Mouse (Mus musculus) embryo, embryonic 11 days (tissue): ENCODE data around the gene Gm10644.

Experiments used
- DNase-seq: peaks from one replicate; pipeline ENCODE4 v3.0.0-alpha.2; 2015

Gene Gm10644

DNA sequence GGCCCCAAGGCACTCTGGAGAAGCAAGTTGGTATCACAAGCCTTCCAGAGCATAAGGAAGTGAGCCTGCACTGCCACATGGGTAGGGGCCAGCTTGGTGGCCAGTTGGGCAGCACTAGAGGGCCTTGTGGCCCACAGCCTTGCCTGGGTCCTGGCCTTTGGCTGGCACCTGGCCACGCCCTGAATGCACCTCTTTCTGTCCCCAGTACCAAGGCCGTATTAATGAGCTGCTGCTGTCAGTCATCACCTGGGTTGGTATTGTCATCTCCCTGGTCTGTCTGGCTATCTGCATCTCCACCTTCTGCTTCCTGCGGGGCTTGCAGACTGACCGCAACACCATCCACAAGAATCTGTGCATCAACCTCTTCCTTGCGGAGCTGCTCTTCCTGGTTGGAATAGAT lies 20.8 kb downstream of the Gm10644 start:
- no peak for DNase-seq

DNA sequence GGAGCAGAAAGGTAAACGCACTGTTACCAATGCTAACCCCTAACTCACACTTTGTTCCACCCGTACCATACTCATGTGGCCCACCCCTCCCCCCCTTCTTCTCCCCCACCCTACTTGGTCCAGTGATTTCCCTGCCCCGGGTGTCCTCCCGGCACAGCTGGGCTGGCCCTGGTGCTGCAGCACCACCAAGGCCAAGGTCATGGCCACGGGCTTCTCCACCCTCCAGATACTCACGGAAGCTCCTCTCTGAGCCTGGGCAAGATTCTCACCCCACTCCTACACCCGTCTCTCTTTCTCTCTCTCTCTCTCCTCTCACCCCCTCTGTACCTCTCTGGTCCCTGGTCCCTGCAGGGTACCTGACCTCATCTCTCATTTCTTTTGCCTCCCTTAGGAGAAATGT lies 28.7 kb downstream of the Gm10644 start:
- no peak for DNase-seq

DNA sequence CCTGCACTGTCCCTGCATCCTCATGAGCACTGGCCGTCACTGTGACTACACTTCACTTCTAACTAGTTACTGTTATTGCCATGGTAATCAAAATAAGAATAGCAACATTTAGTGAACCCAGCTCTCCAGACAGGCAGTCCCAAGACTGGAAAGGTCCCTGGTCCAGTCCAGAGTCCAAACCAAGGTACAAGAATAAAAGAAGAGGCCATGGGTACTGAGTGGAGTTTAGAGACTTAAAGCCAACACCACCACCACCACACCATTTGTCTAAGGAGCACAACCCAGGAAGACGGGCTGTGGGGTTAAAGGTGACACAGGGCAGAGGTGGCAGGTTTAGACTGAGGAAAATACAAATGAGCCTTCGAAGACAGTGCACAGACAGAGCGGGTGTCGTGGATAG lies 30.4 kb downstream of the Gm10644 start:
- DNase-seq: no peak

DNA sequence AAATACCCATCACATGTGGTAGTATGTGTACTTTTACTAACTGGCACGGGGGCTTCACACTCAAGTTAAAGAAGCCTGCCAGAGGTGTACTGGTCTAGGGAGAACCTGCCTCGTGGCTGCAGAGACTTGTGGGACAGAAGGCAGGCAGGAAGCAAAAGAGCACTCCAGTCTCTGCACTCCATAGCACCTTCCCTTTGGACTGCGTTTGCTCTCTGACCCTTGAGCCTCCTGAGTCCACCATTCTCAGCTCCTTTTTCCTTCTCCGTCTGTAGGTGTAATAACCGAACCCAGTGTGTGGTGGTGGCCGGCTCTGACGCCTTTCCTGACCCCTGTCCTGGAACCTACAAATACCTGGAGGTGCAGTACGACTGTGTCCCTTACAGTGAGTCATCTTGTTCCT lies 32.3 kb downstream of the Gm10644 start:
- DNase-seq: no peak

DNA sequence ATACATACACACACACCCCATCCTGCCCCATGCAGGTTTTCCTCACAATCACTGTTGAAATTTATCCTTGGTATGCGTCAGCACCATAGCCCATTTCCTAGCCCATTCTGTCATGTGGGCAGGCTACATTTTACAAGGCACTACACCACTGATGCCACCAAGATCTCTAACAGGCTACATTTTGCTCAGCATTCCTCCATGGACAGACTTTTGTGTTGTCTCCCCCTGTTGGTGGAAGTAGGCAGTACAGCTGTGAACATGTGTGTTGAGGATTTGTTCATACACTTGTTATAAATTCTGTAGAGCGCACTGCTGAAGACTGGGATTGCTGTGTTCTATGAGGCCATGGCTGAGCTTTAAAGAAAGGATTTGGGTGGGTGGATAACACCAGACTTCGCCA lies 33.4 kb downstream of the Gm10644 start:
- peak; percentile 79 for DNase-seq

DNA sequence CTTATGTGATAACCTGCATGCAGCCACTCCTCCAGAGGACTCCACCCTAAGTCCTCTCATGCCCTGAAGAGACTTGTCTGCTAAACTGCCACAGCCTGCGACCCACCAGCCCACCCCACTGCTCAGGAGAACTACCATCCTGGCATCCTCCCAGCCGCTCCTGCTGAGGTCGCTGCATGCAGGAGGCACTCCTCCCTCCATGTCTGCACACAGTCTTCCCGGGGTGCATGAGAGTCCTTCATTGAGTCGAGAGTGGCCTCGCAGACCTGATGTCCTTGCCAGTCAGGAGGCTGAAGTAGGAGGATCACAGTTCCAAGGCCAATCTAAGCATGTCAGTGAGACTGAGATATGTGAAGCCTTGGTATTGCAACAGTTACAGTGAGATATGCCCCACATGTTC lies 37.4 kb downstream of the Gm10644 start:
- DNase-seq: no peak

DNA sequence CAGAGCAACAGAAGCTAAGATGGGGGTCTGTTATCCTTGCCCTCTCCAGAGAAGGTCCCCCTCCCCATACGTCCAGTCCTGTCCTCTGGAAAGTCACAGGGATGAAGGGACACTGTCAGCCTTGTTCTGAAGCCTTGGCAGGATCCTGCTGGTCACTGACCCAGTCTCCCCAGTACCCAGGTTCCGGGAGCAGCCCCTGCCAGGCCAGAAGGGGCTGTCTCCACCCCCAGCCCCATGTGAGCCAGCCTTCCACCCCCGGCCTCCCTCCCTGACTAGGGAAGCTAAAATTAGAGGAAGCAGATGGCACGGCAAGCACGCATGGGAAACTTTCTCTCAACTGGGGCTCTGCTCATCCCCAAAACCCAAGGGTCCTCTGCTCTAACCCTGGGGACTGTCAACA lies 39.0 kb downstream of the Gm10644 start:
- no peak for DNase-seq

DNA sequence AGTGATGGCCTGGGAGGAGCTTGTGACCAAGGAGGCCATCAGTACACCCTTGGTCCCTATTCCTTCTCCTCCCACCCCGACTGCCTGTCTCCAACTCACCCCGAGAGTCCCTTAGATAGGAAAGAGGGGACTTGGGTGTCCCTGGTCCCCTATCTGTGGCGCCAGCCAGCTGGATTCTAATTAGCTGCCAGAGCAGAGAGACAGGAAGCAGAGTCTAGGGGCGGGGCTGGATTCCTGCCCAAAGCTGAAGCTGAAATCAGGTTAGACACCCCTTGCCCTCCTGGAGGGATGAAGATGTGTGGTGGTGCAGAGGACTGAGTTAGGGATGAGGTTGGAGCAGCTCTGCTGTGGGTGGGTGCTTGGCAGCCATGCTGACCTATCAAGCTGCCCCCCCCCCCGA lies 40.1 kb downstream of the Gm10644 start:
- no peak for DNase-seq

DNA sequence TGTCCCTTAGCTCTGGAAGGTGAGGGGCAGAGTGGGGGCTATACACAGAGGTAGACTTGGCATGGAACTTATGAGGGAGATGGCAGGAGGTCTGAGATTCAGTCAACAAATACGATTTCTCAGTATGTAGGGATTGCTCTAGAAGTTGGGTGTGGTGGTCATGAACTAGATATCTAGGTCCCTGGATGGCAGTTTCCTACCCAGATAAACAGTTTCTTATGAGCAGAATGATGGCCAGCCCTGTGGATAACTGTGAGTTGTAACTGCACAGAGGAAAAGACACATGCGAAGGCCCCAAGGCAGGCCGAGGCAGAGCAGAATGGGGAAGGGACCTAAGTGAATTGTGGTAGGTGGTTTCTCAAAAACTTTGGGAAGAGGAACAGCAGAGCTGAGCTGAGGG lies 40.8 kb downstream of the Gm10644 start:
- no peak for DNase-seq

DNA sequence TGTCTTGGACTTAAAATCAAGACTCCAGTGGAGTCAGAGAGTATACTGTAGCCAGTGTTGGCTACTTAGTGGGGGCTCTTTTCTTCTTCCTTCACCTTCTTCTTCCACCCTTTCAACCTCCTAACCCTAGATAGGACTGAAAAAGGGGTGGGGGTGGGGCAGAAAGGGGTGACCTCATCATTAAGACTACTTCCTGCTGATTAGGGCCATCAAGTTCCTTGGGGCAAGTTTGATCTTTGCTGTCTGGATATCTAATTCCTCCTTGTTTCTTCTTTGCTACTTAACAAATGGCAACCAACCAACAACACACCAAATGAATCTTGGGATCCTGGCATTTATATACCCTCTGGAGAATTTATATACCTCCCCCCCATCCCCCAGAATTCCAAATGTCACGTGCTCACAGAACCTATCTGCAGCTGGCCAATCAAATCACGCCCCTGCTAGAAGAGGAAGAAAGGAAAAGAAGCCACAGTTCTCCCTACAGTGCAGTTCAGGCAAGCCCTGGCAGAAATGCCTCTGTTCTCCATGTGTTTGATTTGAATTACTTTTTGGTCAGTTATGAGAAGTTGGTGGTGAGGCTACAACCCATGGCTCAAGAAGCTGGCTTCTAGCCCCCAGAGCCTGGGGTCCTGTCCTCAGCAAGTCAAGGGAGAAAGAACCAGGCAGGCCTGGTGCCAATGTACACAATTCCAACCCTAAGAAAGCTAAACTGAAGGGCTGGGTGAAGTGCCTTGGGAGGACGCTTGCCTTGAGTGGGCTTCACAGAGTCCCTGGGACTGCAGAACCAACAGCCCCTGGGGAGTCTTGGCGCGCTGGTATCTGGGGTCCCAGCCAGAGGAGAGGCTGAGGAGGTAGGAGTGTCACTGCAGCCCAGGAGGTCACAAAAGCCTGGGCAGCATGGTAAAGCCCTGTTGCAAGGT lies 42.9 kb downstream of the Gm10644 start:
- no peak for DNase-seq

DNA sequence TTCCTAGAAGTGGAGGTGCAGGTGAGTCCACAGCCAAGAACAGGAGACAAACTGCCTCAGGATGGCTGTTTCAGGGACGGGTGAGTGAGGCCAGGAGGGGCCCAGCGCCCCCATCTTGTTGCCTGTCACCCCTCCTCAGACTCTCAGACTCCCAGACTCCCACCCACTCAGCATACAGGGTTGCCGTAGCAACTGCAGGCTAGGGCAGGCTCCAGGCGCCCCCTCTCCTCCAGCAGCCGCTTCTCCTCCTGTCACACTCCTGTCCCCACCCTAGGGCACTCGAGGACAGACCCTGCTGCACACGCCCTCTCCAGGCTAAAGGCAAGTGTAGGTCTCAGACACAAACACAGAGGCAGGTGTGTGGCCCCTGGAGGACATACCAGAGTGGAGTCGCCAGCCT lies 45.7 kb downstream of the Gm10644 start:
- DNase-seq: no peak

DNA sequence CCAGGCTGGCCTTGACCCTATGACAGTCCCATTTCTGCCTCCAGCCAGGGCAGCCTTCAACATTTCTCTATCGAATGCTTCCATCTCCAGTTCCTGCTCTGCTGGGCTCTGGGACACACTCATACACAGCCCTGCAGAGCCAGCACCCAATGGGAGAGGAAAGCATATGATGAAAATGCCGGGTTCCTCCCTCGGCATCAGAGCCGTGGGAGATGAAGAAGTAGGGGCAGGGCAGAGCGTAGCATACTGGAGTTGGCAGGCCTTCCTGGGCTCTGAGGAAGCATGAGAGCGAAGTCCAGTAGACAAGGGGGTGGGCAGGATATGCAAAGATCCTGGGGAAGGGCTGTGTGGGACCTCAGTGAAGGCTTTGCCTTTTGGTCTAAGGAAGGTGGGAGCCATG lies 46.4 kb downstream of the Gm10644 start:
- DNase-seq: no peak

DNA sequence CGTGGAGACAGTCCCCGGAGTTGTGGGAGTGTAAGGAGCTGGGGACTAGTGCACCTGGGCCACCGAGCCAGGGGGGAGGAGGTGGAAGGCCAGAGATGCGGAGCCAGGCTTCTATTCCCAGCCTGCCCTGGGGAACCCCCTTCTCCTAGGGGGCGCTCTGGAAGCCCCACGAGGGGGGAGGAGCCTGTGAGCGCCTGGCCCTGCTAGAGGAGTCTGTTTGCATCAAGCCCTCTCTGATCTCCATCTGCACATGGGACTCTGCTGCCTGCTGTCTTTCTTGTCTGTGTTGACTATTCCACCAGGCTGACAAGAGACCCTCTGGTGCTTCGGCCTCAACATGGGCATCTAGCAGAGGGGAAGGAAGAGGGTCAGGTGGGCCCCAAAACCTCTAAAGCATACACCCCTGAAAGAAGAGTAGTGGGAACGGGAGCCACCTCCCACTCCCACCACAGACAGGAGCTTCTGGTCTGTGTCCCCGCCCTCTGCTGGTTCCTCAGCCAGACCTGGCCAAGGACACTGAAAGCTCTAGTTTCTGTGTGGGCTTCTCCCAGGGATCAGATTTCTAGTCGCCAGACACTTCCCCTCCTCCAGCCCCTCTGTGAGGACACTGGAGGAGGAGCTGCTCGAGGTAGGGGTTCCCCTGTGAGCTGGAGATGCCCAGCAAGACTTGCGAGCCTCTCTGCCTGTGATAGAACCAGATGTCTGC lies 51.9 kb downstream of the Gm10644 start:
- DNase-seq: peak; percentile 75

DNA sequence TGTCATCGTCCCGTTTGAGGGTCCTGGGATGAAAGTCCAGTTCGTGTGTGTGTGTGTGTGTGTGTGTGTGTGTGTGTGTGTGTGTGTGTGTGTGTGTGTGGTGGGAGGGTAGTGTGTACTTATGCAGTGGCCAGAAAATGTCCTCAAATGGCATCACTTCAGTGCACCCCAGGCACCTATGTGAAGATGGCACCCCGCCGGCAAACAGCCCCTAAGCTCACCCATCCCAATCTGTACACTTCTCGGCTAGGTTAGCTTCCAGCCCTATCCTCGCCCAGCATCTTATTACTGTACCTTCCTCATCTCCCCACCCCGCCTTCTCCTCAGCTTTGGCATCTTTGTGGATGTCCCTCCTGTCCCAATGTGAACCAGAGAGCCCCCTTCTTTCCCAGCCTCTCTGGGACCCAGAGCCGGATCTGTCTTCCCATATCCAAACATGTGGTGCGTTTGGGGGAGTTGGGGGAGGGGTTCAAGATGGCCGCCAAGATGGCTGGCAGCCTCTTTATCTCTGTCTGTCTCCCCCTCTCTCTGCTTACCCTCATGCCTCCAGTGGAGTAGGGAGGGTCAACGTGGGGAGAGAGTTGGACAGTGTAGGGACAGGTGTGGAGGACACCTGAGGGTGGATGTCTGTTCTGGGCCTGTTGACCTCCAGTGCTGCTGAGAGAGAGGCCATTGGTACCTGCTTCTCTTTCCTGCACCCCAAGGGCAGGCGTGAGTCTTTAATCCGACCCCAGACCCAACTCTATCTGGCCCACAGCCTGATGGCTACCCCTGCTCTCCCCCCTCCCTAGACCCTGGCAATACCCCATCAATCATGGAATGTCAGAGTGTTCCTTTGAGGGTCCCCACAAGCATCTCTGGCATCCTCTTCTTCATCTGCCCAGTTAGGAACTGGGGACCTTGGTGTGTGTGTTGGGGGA lies 53.2 kb downstream of the Gm10644 start:
- peak; percentile 56 for DNase-seq

DNA sequence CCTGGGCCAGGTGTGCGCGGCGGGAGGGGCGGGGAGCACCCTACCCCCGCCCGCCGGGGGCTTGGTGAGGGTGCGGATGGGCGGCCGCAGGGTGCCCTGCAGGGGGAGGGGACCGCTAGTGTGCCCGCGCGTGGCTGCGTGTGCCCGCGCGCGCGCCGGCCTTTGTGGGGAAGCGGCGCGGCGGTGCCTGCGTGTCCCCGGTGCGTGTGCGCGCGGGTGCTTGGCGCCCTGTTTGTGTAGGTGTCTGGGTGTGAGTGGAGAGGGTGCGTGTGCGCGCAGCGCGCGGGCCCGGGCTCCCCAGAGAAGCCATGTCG lies 54.1 kb downstream of the Gm10644 start:
- DNase-seq: peak; percentile 74

DNA sequence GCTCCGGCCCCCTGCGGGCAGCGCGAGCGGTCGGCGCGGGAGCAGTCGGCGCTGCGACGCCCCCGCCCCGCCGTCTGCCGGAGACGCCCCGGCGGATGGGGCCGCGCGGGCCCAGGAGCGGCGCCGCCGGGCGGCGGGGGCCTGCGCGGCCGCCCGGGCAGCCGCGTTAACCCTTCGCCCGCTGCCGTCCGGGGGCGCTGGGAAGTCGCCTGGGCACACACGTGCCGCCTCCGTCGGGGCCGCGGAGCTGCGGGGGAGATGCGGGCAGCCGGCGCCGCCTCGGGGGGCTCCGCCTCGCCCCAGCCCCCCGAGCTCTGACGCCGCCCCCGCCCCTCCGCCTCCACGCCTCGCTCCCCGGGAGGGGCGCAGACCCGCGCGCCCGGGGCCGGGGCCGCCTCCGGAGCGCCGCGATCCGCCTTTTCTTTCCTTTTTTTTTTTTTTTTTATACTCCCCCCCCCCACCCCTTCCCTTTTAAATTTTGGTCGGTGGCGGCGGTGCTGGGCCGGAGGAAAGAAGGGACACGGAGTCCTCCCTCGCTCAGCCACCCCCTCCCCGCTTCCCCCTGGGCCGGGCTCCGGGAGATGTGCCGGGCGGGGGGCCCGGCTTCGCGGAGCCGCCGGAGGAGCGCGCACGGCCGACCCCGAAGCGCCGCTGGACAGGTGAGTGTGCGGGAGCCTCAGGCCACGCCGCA lies 54.6 kb downstream of the Gm10644 start:
- no peak for DNase-seq

DNA sequence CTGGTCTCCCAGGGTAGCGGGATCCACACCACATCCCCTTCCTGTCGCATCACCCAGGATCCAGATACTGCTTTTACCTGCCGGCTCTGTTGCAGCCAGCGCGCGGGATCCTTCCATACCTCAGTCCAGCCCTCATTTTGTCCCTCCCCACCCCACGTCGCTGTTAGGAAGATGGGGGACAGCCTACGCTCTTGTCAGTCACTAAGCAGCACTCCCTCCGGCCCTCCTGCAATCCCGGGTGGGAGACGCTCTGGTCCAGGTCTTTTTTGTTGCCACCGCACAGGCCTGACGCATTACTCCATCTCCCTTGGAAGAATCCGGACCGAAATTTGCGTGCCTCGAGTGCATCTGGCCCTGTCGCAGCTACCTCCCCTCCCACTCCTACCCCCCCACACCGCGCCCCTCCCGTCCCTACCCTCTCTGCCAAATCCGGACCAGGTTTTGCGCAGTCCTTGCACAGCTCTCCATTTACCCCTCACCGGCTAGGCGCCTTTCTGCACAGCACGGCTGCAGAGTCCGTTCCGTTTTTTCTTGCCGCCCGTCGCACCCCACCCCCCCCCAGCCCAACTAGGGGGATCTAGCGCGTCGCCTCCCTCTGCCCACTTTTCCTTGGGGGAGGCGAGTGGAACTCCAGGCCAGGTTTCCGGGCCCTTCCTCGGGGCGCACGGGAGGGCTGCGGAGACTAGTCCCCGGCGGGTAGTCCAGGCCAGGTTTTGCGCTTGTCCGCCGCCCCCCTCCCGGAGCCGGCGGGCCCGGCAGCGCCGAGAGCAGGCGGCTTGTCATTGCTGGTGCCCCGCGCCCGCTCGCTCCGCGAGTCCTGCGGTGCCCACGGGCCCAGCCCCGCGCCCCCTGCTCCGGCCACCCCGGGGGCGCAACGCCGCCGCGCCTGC lies 55.4 kb downstream of the Gm10644 start, which contains the start of gene Adgrl1:
Adgrl1 (plus strand) TSS at position 743 of the 890 bp plus-strand sequence.
- DNase-seq: peak; percentile 95

DNA sequence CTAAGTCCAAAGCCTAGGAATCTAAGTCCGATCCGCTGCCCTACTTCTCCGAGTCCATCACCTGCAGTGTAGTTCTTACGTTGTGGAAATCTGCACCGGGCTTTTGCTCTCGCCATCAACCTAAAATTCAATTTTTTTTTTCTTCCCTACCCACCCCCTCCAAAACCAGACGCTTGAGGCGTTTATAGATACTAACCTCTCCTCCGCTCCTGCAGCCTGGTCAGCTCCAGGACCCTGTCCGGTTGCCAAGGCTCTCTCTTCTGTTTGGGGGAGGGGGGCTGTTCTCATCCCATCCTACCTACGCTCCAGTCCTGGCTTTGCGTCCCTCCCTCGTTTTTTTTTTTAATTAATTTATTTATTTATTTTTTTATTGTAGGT lies 56.0 kb downstream of the Gm10644 start:
- DNase-seq: peak; percentile 86

DNA sequence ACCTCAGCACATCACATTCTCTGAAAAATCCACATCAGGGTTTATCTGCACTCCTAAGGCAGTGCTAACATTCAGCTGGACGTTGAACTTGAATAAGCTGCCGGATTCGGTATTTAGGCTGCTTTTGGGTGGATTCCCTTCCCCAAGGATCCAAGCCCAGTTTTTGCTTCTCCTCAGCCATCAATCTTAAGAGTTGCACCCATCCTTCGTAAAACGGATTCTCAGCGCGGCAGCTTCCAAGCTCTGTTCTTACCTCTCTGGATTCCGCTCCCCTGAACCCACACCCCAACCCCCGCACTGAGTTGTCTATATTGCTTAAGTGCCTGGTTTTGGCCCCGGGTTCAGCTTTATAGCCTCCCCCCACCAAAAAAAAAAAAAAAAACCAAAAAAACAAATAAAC lies 56.5 kb downstream of the Gm10644 start:
- peak; percentile 53 for DNase-seq

DNA sequence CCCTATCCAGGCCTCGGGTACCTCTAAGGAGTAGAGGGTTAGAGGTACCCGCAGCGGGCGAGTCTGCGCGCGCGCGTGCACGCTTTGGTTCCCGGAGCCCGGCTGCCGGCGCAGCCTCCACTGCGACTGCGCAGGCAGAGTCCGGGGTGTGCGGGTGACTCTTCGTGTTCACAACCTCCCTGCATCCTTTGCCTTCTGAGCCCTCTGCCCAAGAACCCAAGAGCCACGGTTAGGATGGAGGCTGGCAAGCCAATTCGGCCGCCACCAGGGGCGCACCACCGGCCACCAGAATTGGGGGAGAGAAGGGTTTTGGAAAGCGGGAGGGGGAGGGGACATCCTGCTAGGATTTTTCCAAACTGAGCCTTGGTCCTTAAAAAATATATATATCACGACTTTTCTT lies 57.8 kb downstream of the Gm10644 start:
- DNase-seq: peak; percentile 85

DNA sequence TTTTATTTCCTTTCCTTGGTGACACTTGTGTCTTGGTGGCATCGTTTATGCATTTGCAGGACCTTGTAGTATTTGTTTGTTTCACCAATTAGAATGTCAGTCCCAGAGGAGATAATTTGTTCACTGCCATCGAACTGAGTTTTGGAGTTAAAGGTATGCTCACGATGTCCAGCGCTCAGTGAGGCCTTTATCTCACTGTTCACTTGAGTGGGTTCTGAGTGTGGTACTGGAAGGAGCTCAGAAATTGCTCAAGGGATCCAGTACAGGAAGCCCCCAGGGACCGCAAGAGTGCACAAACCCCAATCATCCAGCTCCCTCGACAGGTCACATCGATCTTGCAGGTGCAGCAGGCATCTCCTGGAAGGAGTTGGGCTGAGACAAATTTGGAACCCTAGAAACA lies 58.5 kb downstream of the Gm10644 start:
- no peak for DNase-seq

DNA sequence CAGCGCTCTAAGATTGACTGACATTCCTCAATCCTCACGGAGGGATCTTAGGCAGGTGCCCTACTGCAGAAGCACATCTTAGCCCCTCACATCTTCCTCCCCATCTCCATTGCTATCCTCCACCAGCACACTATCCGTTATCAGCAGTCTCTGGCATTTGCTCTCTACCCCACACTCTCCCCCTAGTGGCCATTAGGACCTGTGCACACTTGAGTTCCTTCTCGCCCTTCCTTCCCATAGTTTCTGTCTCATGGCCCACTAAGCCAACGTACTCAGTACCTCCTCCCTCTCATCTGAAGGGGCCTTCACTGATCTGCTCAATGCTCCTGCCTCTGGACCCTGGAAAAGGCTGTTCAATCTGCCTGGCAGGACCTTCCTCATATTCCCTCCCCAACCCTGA lies 59.1 kb downstream of the Gm10644 start:
- peak; percentile 75 for DNase-seq
